Mouse (Mus musculus): Measurements from ENCODE around the gene Poc1b.

DNA sequence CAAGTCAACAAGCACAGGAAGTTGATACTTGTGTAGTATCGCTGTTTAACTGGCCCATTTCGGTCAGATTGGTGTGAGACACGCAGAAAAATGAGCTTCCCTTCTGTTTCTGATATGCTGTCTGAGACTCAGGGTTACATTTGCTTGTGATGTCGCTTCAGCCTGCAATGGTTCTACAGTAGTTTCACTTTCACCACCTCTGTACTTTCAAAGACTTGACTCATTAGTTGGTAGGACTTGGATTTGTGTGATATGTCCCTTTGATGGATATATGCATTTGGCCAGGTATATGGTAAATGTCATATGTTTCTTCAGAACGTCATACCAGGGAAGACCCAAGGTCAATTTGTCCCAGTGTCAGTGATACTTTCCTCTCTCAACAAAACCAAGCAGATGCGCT is 104.2 kb downstream of the Poc1b start:
- TF ChIP-seq CTCF (IDR thresholded peaks at IDR 0.05; ENCODE audit: low read depth), result no peak
- no peak for TF ChIP-seq EP300 (IDR thresholded peaks at IDR 0.05; ENCODE audit: low read depth)
